Mouse (Mus musculus) ES-E14 (cell line): ENCODE data around the gene Chn2.

Experiments used
- CHD2 ChIP-seq: IDR thresholded peaks from 2 replicates; pipeline ENCODE4 v1.6.1; 2014; ENCODE audit warnings: mild to moderate bottlenecking, low read depth, low read length, inconsistent platforms
- HCFC1 ChIP-seq: IDR thresholded peaks from 2 replicates; pipeline ENCODE4 v1.6.1; 2012; ENCODE audit warnings: low read length, inconsistent platforms, borderline replicate concordance; ENCODE audit not compliant: insufficient read depth
- MAFK ChIP-seq: IDR thresholded peaks from 2 replicates; pipeline ENCODE4 v1.6.1; 2014; ENCODE audit warnings: mild to moderate bottlenecking, low read depth, low read length, inconsistent platforms; ENCODE audit not compliant: insufficient read depth

- TF ChIP-seq CHD2 (no peak), MAFK (no peak), HCFC1 (no peak)
Measured at GRCm38 (mm10) chr6:54272556-54273378, 233.4 kb downstream of the Chn2 start.
